Mouse (Mus musculus): Measurements from ENCODE around the gene Nrtn.

Nrtn gene

GRCm38 (mm10) chr17:56757416-56758123 lies at the start of gene Nrtn:
Nrtn (minus strand) TSS chr17:56757530.
- DNase-seq (ENCODE audit: low read depth) = no peak

- no peak for DNase-seq (ENCODE audit: low read depth)
These were observed 48.5 kb upstream of the Nrtn start for GRCm38 (mm10) chr17:56805784-56806183.

GRCm38 (mm10) chr17:56804952-56805351 lies 47.6 kb upstream of the Nrtn start:
- DNase-seq (ENCODE audit: low read depth) = no peak

- no peak for DNase-seq (ENCODE audit: low read depth)
These were observed 44.7 kb upstream of the Nrtn start for GRCm38 (mm10) chr17:56802065-56802464.

- DNase-seq (ENCODE audit: low read depth) = no peak
These were observed 41.9 kb upstream of the Nrtn start for GRCm38 (mm10) chr17:56799276-56799675.

GRCm38 (mm10) chr17:56793614-56794319 lies 36.4 kb upstream of the Nrtn start:
- DNase-seq (ENCODE audit: low read depth) = no peak

- no peak for DNase-seq (ENCODE audit: low read depth)
These were observed 35.3 kb upstream of the Nrtn start for GRCm38 (mm10) chr17:56792588-56792987.

GRCm38 (mm10) chr17:56789286-56789685 lies 32.0 kb upstream of the Nrtn start:
- no peak for DNase-seq (ENCODE audit: low read depth)

- no peak for DNase-seq (ENCODE audit: low read depth)
These were observed 31.6 kb upstream of the Nrtn start for GRCm38 (mm10) chr17:56788886-56789285.

GRCm38 (mm10) chr17:56780291-56780978 lies 23.1 kb upstream of the Nrtn start:
- DNase-seq (ENCODE audit: low read depth) = no peak

GRCm38 (mm10) chr17:56778779-56779362 lies 21.5 kb upstream of the Nrtn start:
- no peak for DNase-seq (ENCODE audit: low read depth)

- DNase-seq (ENCODE audit: low read depth) = no peak
These were observed 20.2 kb upstream of the Nrtn start for GRCm38 (mm10) chr17:56777568-56777967.

GRCm38 (mm10) chr17:56769950-56770349 lies 12.6 kb upstream of the Nrtn start, which contains the start of gene Prr22:
Prr22 (plus strand) TSS chr17:56770250.
- no peak for DNase-seq (ENCODE audit: low read depth)

- no peak for DNase-seq (ENCODE audit: low read depth)
These were observed 11.6 kb upstream of the Nrtn start for GRCm38 (mm10) chr17:56768941-56769340.

- no peak for DNase-seq (ENCODE audit: low read depth)
These were observed 10.3 kb upstream of the Nrtn start for GRCm38 (mm10) chr17:56767531-56768135.

- DNase-seq (ENCODE audit: low read depth) = no peak
These were observed 9.5 kb upstream of the Nrtn start for GRCm38 (mm10) chr17:56766631-56767405.

GRCm38 (mm10) chr17:56765431-56765830 lies 8.1 kb upstream of the Nrtn start:
- no peak for DNase-seq (ENCODE audit: low read depth)

GRCm38 (mm10) chr17:56764474-56765354 lies 7.4 kb upstream of the Nrtn start, which contains the start of gene Dus3l:
Dus3l (plus strand) TSS chr17:56764757.
- peak; percentile 77 for DNase-seq (ENCODE audit: low read depth)

- DNase-seq (ENCODE audit: low read depth) = no peak
These were observed 6.5 kb upstream of the Nrtn start for GRCm38 (mm10) chr17:56763741-56764250.

Data from fibroblast of lung, adult 2 months (primary cell).